Mouse (Mus musculus) right cerebral cortex, postnatal 10 days (tissue): ENCODE measurements around the gene Ssbp3.

ENCODE experiments used
- DNase-seq, 2 experiments: peaks; one replicate each; pipeline ENCODE4 v3.0.0; 2021; ENCODE audit warnings: low spot score in 2 of 2

The Ssbp3 gene

DNA sequence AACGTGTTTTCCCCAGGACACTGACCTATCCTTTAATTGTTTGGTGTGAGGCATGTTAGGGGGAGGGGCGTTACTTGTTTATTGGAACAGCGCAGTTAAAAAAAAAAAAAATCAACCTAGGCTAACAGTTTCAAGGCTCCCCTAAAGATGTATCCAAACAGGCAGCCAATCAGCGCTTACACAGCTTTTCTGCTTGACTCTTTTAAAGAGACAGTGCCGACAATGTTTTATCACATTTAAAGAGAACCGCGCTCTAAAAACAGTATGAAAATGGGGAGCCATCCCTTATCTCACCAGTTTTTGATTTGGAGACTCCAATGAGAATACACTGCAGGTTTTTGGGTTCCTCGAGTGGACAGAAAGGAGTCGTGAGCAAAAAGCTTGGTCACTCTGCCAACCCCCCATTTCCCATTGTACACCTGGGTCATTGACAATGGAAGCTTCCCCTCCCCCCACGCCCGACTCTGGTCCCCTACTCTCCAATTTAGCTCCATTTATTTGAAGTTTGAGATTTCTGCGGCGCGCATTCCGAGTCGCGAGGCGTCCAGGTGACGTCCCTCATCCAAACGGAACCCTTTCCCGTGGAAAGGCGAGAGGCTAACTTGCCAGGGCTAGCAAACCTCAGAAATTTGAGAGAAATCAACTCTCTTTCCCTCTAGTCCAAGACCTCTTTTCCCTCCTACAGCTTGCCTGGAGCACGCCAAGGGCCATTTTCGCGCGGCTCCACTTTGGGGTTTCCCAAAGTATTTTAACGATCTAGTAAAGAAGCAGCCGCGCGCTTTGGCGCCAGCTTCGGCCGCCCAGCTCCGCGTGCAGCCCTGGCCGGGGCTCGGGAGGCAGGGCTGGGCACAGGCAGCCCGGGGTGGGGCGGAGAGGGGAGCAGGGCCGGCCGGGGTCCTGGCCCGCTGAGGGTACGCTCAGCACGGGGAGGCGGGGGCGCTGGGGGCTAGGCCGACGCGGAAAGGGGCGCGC lies at the start of gene Ssbp3:
Ssbp3 (plus strand) TSS at position 501 of the 972 bp plus-strand sequence.
- peak; percentile 74 to 87 for DNase-seq

GRCm38 (mm10) chr4:106861871-106862270 lies 48.6 kb upstream of the Ssbp3 start:
- no peak for DNase-seq

GRCm38 (mm10) chr4:106862317-106862716 lies 48.2 kb upstream of the Ssbp3 start:
- no peak for DNase-seq

DNA sequence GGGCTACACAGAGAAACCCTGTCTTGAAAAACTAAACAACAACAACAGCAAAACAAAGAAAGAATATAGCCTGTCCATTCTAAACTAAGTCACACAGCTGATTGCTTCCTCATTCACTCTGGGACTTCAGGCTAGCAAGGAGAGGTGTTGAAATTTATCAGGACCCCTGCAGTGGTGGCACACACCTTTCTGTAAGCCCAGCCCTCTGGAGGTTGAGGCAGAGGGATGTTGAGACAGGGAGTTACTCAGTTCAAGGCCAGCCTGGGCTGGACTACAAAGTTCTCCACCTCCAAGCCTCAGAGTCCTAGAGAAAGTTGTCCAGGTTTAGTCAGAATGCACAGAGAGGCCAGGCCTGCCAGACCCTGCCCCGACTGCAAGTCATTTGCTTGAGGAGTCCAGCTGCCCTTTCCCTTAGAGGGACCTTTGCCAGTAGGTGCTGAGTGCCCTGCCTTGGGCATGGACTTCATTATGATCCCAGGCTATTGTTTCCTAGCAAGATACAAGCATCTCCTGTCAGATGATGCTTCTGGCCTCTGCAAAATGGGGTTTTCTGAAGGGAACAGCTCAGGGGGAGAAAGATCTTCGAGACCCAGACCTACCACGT lies 47.6 kb upstream of the Ssbp3 start:
- DNase-seq = no peak

DNA sequence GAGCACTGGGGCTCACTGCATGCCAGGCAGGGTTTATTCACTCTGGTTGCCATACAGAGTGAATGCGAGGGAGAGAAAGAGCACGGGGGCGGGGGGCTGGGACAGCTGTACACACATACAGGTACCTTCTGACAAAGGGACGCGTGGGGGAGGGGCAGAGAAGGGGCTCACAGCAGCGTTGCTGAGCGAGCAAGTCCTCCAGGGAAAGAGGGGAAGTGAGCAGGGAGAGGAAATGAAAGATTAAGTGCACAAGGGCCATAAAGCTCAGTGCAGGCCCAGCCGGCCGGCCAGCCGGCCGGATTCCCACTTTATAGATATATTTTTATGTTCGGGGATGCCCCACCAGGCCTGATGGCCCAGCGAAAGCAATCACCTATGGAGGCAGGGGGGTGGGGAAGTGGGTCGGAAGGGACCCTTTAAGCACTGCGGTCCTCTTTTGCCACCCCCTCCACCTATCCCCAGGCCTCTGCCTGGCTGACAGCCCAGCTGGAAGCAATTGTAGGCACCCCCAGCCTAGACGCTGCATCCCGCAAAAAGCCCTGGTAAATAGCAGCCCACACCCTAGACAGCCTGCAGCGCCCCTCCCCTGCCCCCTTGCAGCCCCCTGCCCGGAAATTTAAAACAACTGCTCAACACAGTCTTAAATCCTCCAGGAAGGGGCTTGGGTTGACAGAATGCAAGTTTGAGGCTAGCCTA lies 44.9 kb upstream of the Ssbp3 start:
- peak; percentile 42 to 59 for DNase-seq

- DNase-seq = no peak
Observed at GRCm38 (mm10) chr4:106866381-106866780, 44.1 kb upstream of the Ssbp3 start.

GRCm38 (mm10) chr4:106866845-106867244 lies 43.7 kb upstream of the Ssbp3 start:
- DNase-seq = peak; percentile 75 to 82

DNA sequence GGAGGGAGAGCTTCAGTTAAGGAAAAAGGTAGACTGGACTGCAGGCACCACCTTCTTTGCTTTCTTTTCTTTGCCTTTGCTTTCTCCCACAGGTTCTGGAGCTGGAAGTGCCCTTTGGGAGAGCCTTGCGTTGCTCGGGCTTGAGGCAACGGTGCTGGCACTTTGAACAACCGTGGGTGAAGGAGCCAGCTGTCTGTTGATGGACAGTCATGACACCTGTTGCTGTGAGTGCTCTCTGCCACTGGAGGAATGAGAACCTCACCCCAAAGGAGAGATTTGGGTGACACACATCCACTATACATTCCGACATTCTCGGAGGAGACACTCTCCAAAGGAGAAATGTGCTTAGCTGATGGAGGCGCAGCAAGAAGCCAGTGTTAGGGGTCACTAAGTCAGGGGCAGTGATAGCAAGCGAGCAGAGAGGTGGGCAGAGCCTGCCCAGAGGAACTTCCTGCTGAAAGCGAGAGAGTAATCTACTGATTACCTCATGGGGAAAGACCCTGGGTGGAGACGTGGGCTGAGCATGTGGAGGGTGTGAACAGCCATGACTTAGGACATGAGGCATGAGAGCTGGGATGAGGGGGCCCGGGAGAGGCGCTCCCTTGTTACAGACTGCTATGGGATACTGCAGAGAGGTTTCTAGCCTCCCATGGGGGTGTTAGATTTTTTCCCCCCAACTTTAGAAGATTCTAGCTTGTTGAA lies 41.6 kb upstream of the Ssbp3 start:
- DNase-seq = no peak

- no peak for DNase-seq
Observed at GRCm38 (mm10) chr4:106869539-106869951, 41.0 kb upstream of the Ssbp3 start.

DNA sequence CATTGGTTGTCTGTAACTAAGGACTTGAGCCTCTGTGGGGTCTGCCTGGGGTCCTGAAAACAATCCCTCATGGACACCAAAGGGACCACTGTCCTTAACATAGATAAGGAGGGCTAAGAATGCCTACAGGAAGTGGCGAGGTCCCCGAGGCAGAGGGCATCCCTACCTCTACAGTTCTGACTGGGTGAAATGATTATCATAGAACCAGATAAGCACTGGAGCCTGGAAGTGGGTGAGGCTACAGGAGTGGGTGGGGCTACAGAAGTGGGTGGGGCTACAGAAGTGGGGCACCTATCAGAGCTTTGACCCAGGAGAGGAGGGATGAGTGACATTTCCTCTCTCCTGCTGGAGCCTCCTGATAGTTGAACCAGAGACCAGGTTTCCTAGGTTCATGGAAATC lies 39.9 kb upstream of the Ssbp3 start:
- no peak for DNase-seq

DNA sequence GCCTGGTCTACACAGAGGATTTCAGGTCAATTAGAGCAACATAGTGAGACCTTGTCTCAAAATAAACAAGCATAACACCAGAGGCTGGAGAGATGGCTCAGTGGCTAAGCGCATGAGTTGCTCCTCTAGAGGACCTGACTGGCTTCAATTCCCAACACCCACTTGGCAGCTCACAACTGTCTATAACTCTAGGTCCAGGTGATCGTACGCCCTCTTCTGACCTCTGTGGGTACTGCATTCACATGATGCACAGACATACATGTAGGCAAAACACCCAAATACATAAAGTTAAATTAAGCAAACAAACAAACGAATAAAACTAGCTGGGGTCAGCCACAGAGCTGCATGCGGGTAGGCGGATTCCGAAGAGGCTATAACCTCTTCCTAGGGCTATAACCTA lies 36.0 kb upstream of the Ssbp3 start:
- no peak for DNase-seq

GRCm38 (mm10) chr4:106881101-106881500 lies 29.4 kb upstream of the Ssbp3 start:
- DNase-seq = no peak

DNA sequence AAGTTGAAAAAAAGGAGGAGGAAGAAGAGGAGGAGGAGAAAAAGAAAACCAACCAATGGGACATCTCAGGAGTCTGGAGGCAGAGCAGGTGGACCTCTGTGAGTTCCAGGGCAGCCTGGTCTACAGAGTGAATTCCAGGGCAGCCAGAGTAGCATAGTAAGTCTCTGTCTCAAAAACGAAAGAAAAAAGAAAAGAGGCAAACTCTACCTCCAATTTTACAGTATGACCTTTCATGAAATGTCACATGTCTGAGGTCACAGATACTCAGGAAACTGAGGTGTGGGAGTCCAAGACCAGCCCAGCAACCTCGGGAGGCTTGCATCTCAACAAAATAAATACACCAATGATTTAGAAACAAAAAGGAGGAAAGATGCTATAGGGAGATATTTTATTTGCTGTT lies 27.4 kb upstream of the Ssbp3 start:
- DNase-seq = no peak

DNA sequence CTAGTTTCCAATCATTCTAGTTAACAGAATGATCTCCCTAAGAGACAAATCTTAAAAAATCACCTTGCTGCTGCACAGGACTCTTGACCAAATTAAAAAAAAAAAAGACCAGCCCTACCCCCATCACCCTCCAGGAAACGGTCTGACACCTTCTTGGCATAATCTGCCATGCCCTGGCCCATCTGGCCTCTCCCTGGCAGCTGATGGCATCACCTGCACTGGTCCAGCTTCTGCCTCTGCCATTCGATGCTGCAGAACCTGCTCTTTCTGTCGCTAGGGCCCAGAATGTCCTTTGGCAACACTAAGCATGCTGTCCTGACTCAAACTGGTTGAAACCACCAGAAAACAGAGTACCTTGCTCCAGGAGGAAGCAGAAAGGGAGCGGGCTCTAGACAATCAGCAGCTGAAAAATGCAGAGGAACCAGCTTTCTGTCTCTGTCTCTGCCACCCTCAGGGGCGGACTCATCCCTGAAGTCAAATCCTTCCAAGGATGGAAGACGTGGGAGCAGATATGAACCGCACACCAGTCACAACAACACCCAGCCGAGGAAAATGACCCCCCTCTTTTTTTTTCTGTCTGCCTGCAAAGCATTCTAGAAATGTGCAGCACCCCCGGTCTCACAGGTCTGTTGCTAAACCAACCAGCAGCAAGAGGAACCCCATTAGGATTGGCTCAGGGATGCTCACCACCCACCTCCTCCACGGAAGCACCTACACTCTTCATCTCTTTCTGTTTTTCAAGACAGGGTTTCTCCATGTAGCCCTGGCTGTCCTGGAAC lies 24.0 kb upstream of the Ssbp3 start:
- DNase-seq = no peak

GRCm38 (mm10) chr4:106896086-106896485 lies 14.4 kb upstream of the Ssbp3 start:
- DNase-seq = peak; percentile 29 to 60

DNA sequence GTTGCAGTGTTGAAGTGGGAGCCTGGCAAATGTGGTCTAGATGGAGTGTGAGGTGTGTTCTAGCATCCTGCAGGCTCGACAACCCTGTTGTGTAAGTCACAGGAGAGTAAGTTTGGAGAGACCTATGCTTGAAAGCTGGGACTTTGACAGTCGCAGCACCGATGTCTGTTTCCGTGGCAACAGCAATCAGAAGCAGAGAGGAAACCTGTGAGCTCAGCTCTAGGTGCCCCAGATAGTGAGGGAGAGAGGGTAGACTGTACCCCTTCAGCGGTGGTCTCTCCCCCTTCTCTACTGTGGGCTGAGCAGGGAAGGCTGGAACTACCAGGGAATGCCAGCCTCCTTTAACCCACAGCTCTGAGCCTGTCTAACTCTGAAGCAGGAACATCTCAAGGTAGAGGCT lies 11.6 kb upstream of the Ssbp3 start:
- DNase-seq = peak; percentile 54 to 61

DNA sequence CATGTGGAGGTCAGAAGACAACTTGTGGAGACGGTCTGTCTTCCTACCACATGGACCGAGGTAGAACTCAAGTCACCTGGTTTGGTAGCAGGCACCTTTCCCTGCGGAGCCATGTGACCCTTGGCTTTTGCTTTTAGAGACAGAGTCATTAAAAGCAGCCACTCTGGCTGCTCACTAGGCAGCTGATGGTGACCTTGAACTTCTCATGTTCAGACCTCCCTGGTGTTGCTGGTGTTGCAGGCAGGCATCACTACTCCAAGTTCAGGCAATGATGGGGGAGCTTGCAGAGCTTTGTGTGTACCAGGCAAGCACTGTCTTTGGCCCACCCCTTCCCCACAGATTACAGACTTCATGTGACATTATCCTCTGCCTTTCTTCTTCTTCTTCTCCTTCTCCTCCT lies 11.0 kb upstream of the Ssbp3 start:
- no peak for DNase-seq

GRCm38 (mm10) chr4:106900718-106901117 lies 9.8 kb upstream of the Ssbp3 start:
- DNase-seq = peak in 1 of 2 experiments; percentile 15

DNA sequence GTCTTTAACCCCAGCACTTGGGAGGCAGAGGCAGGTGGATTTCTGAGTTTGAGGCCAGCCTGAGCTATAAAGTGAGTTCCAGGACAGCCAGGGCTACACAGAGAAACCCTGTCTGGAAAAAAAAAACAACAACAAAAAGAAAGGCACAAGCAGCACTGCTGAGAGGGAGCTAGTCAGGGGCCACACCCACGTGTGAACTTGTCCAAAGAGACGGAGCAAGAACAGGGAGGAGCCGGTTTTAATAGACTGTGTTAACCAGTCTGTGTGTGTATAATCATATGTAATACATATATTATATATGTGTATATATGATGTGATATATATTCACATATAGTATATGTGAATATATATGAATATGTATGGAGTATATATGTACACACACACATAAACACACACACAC lies 8.9 kb upstream of the Ssbp3 start:
- DNase-seq = no peak

- DNase-seq = no peak
Observed at GRCm38 (mm10) chr4:106902157-106902556, 8.3 kb upstream of the Ssbp3 start.

GRCm38 (mm10) chr4:106905898-106906297 lies 4.6 kb upstream of the Ssbp3 start:
- DNase-seq = no peak
